Mouse (Mus musculus): Measurements from ENCODE around the gene Taldo1. TPM values are rescaled to one million over a fixed set of nuclear protein-coding genes. Genes with fewer than 3 reads are reported as not detected.

Gene Taldo1
- 336 and 378 TPM in 2 replicates for polyA plus RNA-seq (2016; fragmentation: Nextera tagmentation; extraction: Ambion mirVana)

DNA sequence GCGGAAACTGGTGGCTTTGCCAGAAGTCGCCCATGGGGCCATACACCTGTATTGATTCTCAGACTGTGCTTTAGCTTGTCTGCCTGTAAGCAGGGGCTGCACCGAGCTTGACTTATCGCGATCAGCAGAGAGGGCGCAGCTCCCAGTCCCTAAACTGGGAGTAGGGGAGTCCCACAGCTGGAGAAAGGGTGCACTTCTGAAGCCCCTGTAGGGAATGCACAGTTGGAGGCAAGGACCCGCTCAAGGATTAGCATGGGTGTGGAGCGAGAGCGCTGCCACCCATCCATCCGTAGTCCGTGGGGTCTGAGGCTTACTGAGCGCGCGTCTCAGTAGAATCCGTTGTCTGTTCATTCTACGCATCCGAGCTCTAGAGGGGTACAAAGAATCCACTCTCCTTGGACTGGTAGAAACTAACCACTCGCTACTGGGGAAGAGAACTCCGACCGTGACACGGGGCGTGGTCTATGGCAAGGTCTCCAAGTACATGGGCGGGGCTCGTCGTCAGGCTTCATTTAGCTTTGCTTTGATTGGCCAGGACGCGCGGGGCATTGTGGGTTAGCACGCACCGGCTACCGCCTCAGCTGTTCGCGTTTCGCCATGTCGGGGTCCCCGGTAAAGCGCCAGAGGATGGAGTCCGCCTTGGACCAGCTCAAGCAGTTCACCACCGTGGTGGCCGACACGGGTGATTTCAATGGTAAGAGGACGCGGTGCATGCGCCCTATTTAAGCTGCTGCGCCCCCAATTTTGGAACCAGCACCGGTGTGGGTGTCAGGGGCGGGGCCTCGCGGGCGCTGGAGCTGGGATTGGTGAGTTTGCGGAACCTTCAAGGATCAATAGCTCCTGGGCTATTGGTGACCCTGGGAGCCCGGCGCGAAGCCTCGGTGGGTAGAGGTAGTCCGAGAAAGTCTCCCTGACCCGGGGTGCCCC is at the start of gene Taldo1:
TSS of gene Taldo1 (plus strand) at position 575 of the 927 bp plus-strand sequence.
- WGBS = under 1% methylated on average over 57 of the region's 57 CpGs
- peak; percentile 97 for DNase-seq (ENCODE audit: low spot score)
- peaks cover 9% of the 10 kb centered on the region; the same call in 1 of the 2 replicates for H3K27me3 ChIP-seq (ENCODE audit: insufficient read depth, poor library complexity, severe bottlenecking)
- peaks cover 22% of the 10 kb centered on the region for H3K4me1 ChIP-seq (replicated peaks)
- H3K27ac ChIP-seq = peak within 1 kb of the TSS; percentile 89
- peak within 1 kb of the TSS; percentile 80 for H3K4me3 ChIP-seq
- no peaks in the 10 kb centered on the region for H3K9me3 ChIP-seq
- H3K36me3 ChIP-seq = peaks cover 16% of the 10 kb centered on the region

- Histone ChIP-seq H3K27ac (no peak overlapping the region), H3K27me3 (ENCODE audit: insufficient read depth, poor library complexity, severe bottlenecking) (peaks cover 36% of the 10 kb centered on the region), H3K36me3 (no peaks in the 10 kb centered on the region), H3K4me3 (no peak overlapping the region), H3K9me3 (no peaks in the 10 kb centered on the region), H3K4me1 (replicated peaks) (peaks cover 22% of the 10 kb centered on the region)
- WGBS = 50% methylated on average over 2 of the region's 2 CpGs
- no peak for DNase-seq (ENCODE audit: low spot score)
Observed at GRCm38 (mm10) chr7:141343230-141343629, 48.8 kb upstream of the Taldo1 start.

DNA sequence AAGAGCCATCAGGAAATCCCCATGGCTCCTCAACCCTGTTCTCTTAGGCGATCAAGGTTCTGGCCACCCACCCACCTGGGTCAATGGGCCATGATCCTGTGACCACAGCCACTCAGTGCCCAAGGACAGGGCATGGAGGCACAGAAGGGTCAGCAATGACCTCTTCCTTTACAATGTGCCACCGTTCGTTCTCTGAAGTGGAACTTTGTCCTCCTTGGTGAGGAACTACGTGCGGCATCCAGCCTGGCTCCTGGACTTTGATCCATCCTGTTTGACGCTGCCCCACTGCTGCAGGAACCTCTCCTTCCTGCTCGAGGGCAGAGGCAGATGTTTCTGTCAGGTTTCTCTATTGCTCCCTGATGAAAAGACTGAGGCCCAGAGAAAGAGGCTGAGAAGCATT is 48.3 kb upstream of the Taldo1 start:
- 74% methylated on average over 7 of the region's 7 CpGs for WGBS
- no peak overlapping the region for H3K27ac ChIP-seq
- H3K36me3 ChIP-seq = no peaks in the 10 kb centered on the region
- H3K9me3 ChIP-seq = no peaks in the 10 kb centered on the region
- H3K27me3 ChIP-seq (ENCODE audit: insufficient read depth, poor library complexity, severe bottlenecking) = peaks cover 32% of the 10 kb centered on the region
- H3K4me3 ChIP-seq = no peak overlapping the region
- H3K4me1 ChIP-seq (replicated peaks) = peaks cover 17% of the 10 kb centered on the region
- no peak for DNase-seq (ENCODE audit: low spot score)

DNA sequence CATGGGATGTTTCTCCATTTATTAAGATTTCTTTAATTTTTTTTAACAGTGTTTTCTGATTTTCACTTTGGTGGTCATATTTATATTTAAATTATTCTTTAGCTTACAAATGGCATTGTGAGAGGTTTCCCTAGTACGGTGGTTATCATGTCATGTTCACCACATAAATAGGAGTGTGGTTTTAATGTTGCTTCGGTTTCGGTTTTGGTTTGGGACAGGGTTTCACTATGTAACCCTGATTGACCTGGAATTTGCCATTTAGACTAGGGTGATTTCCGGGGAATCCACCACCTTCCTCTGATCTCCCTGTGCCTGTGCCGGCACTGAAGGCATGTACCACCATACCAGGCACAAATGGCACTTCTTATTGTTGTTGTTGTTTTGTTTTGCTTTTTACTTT is 47.2 kb upstream of the Taldo1 start:
- DNase-seq (ENCODE audit: low spot score) = no peak
- H3K4me3 ChIP-seq = no peak overlapping the region
- 92% methylated on average over 5 of the region's 5 CpGs for WGBS
- no peak overlapping the region for H3K27ac ChIP-seq
- H3K4me1 ChIP-seq (replicated peaks) = peaks cover 9% of the 10 kb centered on the region
- no peaks in the 10 kb centered on the region for H3K9me3 ChIP-seq
- H3K36me3 ChIP-seq = no peaks in the 10 kb centered on the region
- H3K27me3 ChIP-seq (ENCODE audit: insufficient read depth, poor library complexity, severe bottlenecking) = peaks cover 21% of the 10 kb centered on the region

- 80% methylated on average over 6 of the region's 6 CpGs for WGBS
Observed at GRCm38 (mm10) chr7:141351061-141351460, 40.9 kb upstream of the Taldo1 start.

DNA sequence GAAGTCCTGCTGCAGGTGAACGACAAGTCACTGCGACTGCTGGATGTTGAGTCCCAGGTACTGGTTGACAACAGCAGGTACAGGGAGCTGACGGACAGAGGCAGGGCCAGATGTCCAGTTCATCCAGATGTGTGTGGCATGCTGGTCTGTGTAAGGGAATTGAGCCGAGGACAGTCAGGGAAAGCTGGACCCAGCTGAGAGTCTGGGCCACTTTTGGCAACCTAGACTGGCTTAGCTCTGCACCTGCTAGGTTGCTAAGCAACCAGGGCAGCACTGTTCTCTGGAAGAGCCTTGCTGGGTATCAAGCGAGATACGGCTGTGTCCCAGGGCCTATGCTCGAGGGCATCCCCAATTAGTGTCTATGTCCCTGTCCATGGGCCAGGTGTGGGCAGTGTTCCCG is 36.9 kb upstream of the Taldo1 start:
- 76% methylated on average over 8 of the region's 8 CpGs for WGBS
- Histone ChIP-seq H3K4me3 (no peak overlapping the region), H3K36me3 (no peaks in the 10 kb centered on the region), H3K4me1 (replicated peaks) (peaks cover 8% of the 10 kb centered on the region), H3K27ac (no peak overlapping the region), H3K9me3 (no peaks in the 10 kb centered on the region), H3K27me3 (ENCODE audit: insufficient read depth, poor library complexity, severe bottlenecking) (peaks cover 13% of the 10 kb centered on the region)
- no peak for DNase-seq (ENCODE audit: low spot score)

More at GRCm38 (mm10) chr7:141351061-141351460, 40.9 kb upstream of the Taldo1 start:
- Histone ChIP-seq H3K4me1 (replicated peaks) (peaks cover 5% of the 10 kb centered on the region), H3K27me3 (ENCODE audit: insufficient read depth, poor library complexity, severe bottlenecking) (peaks cover 3% of the 10 kb centered on the region; the same call in 1 of the 2 replicates), H3K9me3 (no peaks in the 10 kb centered on the region), H3K36me3 (no peaks in the 10 kb centered on the region), H3K27ac (no peak overlapping the region), H3K4me3 (no peak overlapping the region)
- DNase-seq (ENCODE audit: low spot score) = no peak

- WGBS = 59% methylated on average over 12 of the region's 12 CpGs
- Histone ChIP-seq H3K36me3 (no peaks in the 10 kb centered on the region), H3K27ac (no peak overlapping the region), H3K27me3 (ENCODE audit: insufficient read depth, poor library complexity, severe bottlenecking) (peaks cover 21% of the 10 kb centered on the region), H3K4me3 (no peak overlapping the region), H3K4me1 (replicated peaks) (peaks cover 10% of the 10 kb centered on the region), H3K9me3 (no peaks in the 10 kb centered on the region)
- DNase-seq (ENCODE audit: low spot score) = peak; percentile 13
Observed at GRCm38 (mm10) chr7:141355626-141356326, 36.2 kb upstream of the Taldo1 start.

GRCm38 (mm10) chr7:141356971-141357370 is 35.0 kb upstream of the Taldo1 start:
- WGBS = 77% methylated on average over 14 of the region's 14 CpGs
- Histone ChIP-seq H3K4me1 (replicated peaks) (peaks cover 18% of the 10 kb centered on the region), H3K9me3 (no peaks in the 10 kb centered on the region), H3K27ac (no peak overlapping the region), H3K27me3 (ENCODE audit: insufficient read depth, poor library complexity, severe bottlenecking) (peaks cover 33% of the 10 kb centered on the region), H3K36me3 (no peaks in the 10 kb centered on the region), H3K4me3 (no peak overlapping the region)
- DNase-seq (ENCODE audit: low spot score) = no peak

GRCm38 (mm10) chr7:141361510-141361909 is 30.5 kb upstream of the Taldo1 start:
- DNase-seq (ENCODE audit: low spot score) = no peak

DNA sequence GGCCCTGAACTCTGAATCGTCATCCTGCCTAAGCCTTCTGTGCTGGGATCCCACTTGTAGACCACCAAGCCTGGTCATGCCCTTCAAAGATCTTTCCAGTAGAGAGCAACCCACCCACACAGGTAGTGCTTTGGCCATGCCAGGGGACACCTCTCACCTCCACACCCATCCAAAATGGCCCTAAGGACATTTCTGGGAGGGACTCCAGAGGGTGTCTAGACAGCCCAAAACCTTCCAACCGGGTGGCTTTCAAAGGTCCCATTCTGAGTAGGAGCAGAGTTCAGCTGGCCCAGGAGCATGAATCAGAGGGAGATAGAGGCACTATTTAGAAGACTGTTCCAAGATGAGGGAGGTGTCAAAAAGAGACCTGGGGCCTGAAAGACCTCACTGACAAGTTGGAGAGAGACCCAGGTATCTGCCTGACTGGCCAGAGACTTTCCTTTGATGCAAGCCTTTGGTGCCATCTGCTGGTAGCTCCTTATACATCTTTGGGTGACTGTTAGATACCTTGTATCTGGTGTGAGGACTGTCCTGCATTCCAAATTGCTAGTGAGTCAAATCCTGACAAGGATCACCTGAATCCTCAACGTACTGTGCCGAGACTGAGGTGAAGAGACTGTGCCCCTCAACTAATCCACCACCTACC is 28.8 kb upstream of the Taldo1 start:
- H3K4me1 ChIP-seq (replicated peaks) = peaks cover 9% of the 10 kb centered on the region; the same call in 1 of the 2 replicates
- peaks cover 45% of the 10 kb centered on the region for H3K27me3 ChIP-seq (ENCODE audit: insufficient read depth, poor library complexity, severe bottlenecking)
- no peaks in the 10 kb centered on the region for H3K9me3 ChIP-seq
- 70% methylated on average over 4 of the region's 4 CpGs for WGBS
- peak; percentile 59 for DNase-seq (ENCODE audit: low spot score)
- H3K27ac ChIP-seq = no peak overlapping the region
- H3K36me3 ChIP-seq = no peaks in the 10 kb centered on the region
- no peak overlapping the region for H3K4me3 ChIP-seq

More at GRCm38 (mm10) chr7:141361510-141361909, 30.5 kb upstream of the Taldo1 start:
- Histone ChIP-seq H3K36me3 (no peaks in the 10 kb centered on the region), H3K4me3 (no peak overlapping the region; the same call in 1 of the 2 replicates), H3K9me3 (no peaks in the 10 kb centered on the region), H3K27ac (no peak overlapping the region), H3K4me1 (replicated peaks) (peaks cover 9% of the 10 kb centered on the region; the same call in 1 of the 2 replicates), H3K27me3 (ENCODE audit: insufficient read depth, poor library complexity, severe bottlenecking) (peaks cover 45% of the 10 kb centered on the region)
- WGBS = 18% methylated on average over 24 of the region's 24 CpGs

GRCm38 (mm10) chr7:141363752-141364125 is 28.3 kb upstream of the Taldo1 start:
- Histone ChIP-seq H3K27ac (no peak overlapping the region), H3K4me1 (replicated peaks) (peaks cover 9% of the 10 kb centered on the region; the same call in 1 of the 2 replicates), H3K36me3 (no peaks in the 10 kb centered on the region), H3K4me3 (no peak overlapping the region), H3K27me3 (ENCODE audit: insufficient read depth, poor library complexity, severe bottlenecking) (peaks cover 45% of the 10 kb centered on the region), H3K9me3 (no peaks in the 10 kb centered on the region)
- no peak for DNase-seq (ENCODE audit: low spot score)
- WGBS = 71% methylated on average over 2 of the region's 2 CpGs

DNA sequence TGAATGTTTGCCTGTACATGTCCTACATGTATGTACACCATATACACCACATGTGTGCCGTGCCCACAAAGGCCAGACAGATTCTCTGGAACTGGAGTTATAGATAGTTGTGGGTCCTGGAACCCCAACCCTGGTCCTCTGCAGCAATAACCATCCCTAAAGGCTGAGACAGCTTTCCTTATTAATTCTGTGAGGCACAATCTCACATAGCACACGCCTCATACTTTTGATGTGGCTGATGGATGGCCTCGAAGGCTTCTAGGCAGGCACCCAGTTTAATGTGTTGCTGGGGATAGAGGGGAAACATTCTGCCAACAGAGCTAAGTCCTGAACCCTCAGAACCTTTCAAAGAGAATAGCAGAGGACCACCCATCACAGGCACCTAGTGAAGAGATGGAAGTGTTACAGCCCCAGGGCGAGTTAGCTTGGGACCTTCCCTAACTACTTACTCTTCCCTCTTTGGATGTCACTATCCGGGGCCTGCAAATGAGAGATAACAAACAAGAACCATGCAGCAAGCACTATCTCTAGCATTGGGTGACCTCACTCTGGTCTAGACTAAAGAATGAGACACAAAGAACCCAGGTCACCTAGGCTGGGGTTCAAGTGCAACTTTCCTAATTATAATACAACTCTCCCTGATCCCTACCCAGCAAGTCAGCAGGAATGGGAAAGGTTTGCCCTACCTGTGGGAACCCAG is 27.5 kb upstream of the Taldo1 start:
- Histone ChIP-seq H3K27ac (no peak overlapping the region), H3K9me3 (no peaks in the 10 kb centered on the region), H3K4me3 (no peak overlapping the region), H3K27me3 (ENCODE audit: insufficient read depth, poor library complexity, severe bottlenecking) (peaks cover 43% of the 10 kb centered on the region), H3K4me1 (replicated peaks) (peaks cover 9% of the 10 kb centered on the region; the same call in 1 of the 2 replicates), H3K36me3 (no peaks in the 10 kb centered on the region)
- WGBS = 82% methylated on average over 5 of the region's 5 CpGs
- DNase-seq (ENCODE audit: low spot score) = no peak

Data from hindbrain, embryonic 10.5 days (tissue).